In the genomic region with DNA sequence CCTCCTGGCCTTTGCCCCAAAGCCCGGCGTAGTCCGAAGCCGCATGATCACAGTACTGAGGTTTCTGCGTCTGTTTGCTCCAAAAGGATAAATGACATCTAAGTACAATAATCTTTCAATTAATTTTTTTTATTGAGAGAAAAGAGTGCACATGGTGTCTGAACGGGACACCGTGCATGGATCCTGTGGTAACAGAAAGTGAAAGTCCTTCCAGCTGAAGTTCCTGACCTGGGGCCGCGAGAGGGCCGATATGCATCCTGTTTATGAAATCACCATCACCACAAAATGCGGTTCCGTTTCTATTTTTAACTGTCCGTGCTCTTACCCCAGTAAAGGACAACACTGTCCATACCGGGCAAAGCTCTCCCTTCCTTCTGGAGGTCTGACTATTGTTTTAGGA, we compare ENCODE assay signal across 8 mouse cellular contexts.
DNase-seq lines count a peak whose midpoint lies in the region; ATAC-seq lines count a peak whose summit lies in the region.
"Had no signal": no experiment of that assay in that cellular context is flagged by ENCODE, and none has a peak within 500 bp of the region (broad histone marks: within the 10 kb centered on the region; RNA-seq: fewer than 3 reads in every experiment).

No protein-coding gene starts in this region.

- H3K4me3 ChIP-seq in brown adipose tissue, adult 24 weeks (ENCODE audit: insufficient read depth, low read depth, low read length): peak overlapping the region; percentile 58
- no peak overlapping the region for H3K4me3 ChIP-seq in heart, embryonic 10.5 days
- H3K4me3 ChIP-seq in midbrain, embryonic 16.5 days (ENCODE audit: low read depth, low read length): no peak overlapping the region
- H3K4me3 ChIP-seq: neural tube, embryonic 13.5 days had no signal

- peak; percentile 50 for DNase-seq in heart, embryonic 10.5 days (ENCODE audit: low spot score)
- DNase-seq in kidney, postnatal 25 days: peak; percentile 55 to 62
- DNase-seq in lung, postnatal 4 days: peak; percentile 54 to 61
- DNase-seq in cerebellum, adult 9-11 months: no peak
- DNase-seq in left cerebral cortex, postnatal 36 days (ENCODE audit: low spot score in 2 of 2): no peak

- H3K36me3 ChIP-seq in heart, embryonic 10.5 days: no peaks in the 10 kb centered on the region
- H3K36me3 ChIP-seq in midbrain, embryonic 16.5 days (ENCODE audit: control insufficient read depth, insufficient read depth, low read length): no peaks in the 10 kb centered on the region
- H3K36me3 ChIP-seq: neural tube, embryonic 13.5 days had no signal

- H3K4me1 ChIP-seq in brown adipose tissue, adult 24 weeks (ENCODE audit: control insufficient read depth, insufficient read depth, insufficient read length, low read length): no peaks in the 10 kb centered on the region
- no peaks in the 10 kb centered on the region for H3K4me1 ChIP-seq in heart, embryonic 10.5 days
- H3K4me1 ChIP-seq in midbrain, embryonic 16.5 days (ENCODE audit: control insufficient read depth, insufficient read depth, low read length): no peaks in the 10 kb centered on the region
- H3K4me1 ChIP-seq: neural tube, embryonic 13.5 days had no signal

- ATAC-seq in midbrain, embryonic 16.5 days: no peak

- intact Hi-C loops in left cerebral cortex, postnatal 36 days (cut with DNase I): no loop called here

- H3K27me3 ChIP-seq in heart, embryonic 10.5 days (ENCODE audit: insufficient read depth, poor library complexity, severe bottlenecking): no peaks in the 10 kb centered on the region
- H3K27me3 ChIP-seq in midbrain, embryonic 16.5 days (ENCODE audit: control insufficient read depth, insufficient read depth, low read depth, low read length): no peaks in the 10 kb centered on the region
- H3K27me3 ChIP-seq: neural tube, embryonic 13.5 days had no signal

- H3K9ac ChIP-seq in midbrain, embryonic 16.5 days (ENCODE audit: low read depth, low read length): no peak overlapping the region
- H3K9ac ChIP-seq: neural tube, embryonic 13.5 days had no signal

- 84% methylated on average over 14 of the region's 14 CpGs for WGBS in heart, embryonic 10.5 days
- 84% methylated on average over 14 of the region's 14 CpGs for WGBS in midbrain, embryonic 16.5 days

- H3K9me3 ChIP-seq in heart, embryonic 10.5 days: no peaks in the 10 kb centered on the region
- H3K9me3 ChIP-seq in midbrain, embryonic 16.5 days (replicated peaks; ENCODE audit: control insufficient read depth, low read length, poor library complexity, severe bottlenecking): no peaks in the 10 kb centered on the region
- H3K9me3 ChIP-seq: neural tube, embryonic 13.5 days had no signal

- H3K4me2 ChIP-seq in midbrain, embryonic 16.5 days (ENCODE audit: low read length): no peak overlapping the region
- H3K4me2 ChIP-seq: neural tube, embryonic 13.5 days had no signal

- H3K27ac ChIP-seq in brown adipose tissue, adult 24 weeks (replicated peaks; ENCODE audit: low read depth, low read length): peak overlapping the region; percentile 65
- H3K27ac ChIP-seq in heart, embryonic 10.5 days: no peak overlapping the region
- H3K27ac ChIP-seq in midbrain, embryonic 16.5 days (ENCODE audit: low read length): no peak overlapping the region
- H3K27ac ChIP-seq: neural tube, embryonic 13.5 days had no signal

Comparison
In these comparisons a context has a peak if more than half of its experiments do, and no peak if none do; other contexts are left out.
1. DNase-seq: peak in heart, embryonic 10.5 days (single experiment), kidney, postnatal 25 days (2 of 2) and lung, postnatal 4 days (2 of 2); none in cerebellum, adult 9-11 months (single experiment) and left cerebral cortex, postnatal 36 days (0 of 2).